Mouse (Mus musculus) common myeloid progenitor, adult 5-6 weeks (primary cell): ENCODE data around the gene Cpa1. TPM values are rescaled to one million over a fixed set of nuclear protein-coding genes. Genes with fewer than 3 reads are reported as not detected.

Experiments used
- ATAC-seq: replicated peaks from 2 replicates; pipeline ENCODE4 v1.8.0; 2016; ENCODE audit warnings: low read depth, mild to moderate bottlenecking, moderate TSS enrichment, inconsistent platforms; ENCODE audit not compliant: poor library complexity, severe bottlenecking
- total RNA-seq: library from RNA; stranded (forward); fragments of 200-1000, 187-1606 nt; gene quantifications from 2 replicates; pipeline ENCODE4 v1.2.3, GENCODE M21; 2017

Cpa1 gene
- total RNA-seq, 1 experiment from 2014 or later: not detected

- ATAC-seq: no peak
Measured at GRCm38 (mm10) chr6:30619606-30620005, 19.4 kb upstream of the Cpa1 start.

GRCm38 (mm10) chr6:30620591-30620990, 18.4 kb upstream of the Cpa1 start:
- ATAC-seq: no peak

GRCm38 (mm10) chr6:30620994-30621393, 18.0 kb upstream of the Cpa1 start:
- no peak for ATAC-seq

- ATAC-seq: no peak
Measured at GRCm38 (mm10) chr6:30621986-30622389, 17.0 kb upstream of the Cpa1 start.

- ATAC-seq: no peak
Measured at GRCm38 (mm10) chr6:30624763-30625162, 14.3 kb upstream of the Cpa1 start.

- ATAC-seq: no peak
Measured at GRCm38 (mm10) chr6:30628152-30628551, 10.9 kb upstream of the Cpa1 start.

- ATAC-seq: no peak
Measured at GRCm38 (mm10) chr6:30629989-30630388, 9.0 kb upstream of the Cpa1 start.

GRCm38 (mm10) chr6:30635361-30635862, 3.6 kb upstream of the Cpa1 start:
- ATAC-seq: no peak

- no peak for ATAC-seq
Measured at GRCm38 (mm10) chr6:30636186-30636842, 2.7 kb upstream of the Cpa1 start.

- ATAC-seq: no peak
Measured at GRCm38 (mm10) chr6:30643694-30644460, 4.9 kb downstream of the Cpa1 start.

GRCm38 (mm10) chr6:30644462-30644861, 5.4 kb downstream of the Cpa1 start:
- ATAC-seq: no peak

- no peak for ATAC-seq
Measured at GRCm38 (mm10) chr6:30645379-30645778, 6.4 kb downstream of the Cpa1 start.

- ATAC-seq: no peak
Measured at GRCm38 (mm10) chr6:30649651-30650296, 10.8 kb downstream of the Cpa1 start.

GRCm38 (mm10) chr6:30652425-30653188, 13.6 kb downstream of the Cpa1 start:
- no peak for ATAC-seq

- ATAC-seq: no peak
Measured at GRCm38 (mm10) chr6:30653518-30653917, 14.5 kb downstream of the Cpa1 start.

GRCm38 (mm10) chr6:30654402-30654859, 15.4 kb downstream of the Cpa1 start:
- no peak for ATAC-seq

- ATAC-seq: no peak
Measured at GRCm38 (mm10) chr6:30654932-30655331, 15.9 kb downstream of the Cpa1 start.

GRCm38 (mm10) chr6:30657279-30657678, 18.3 kb downstream of the Cpa1 start:
- no peak for ATAC-seq

- no peak for ATAC-seq
Measured at GRCm38 (mm10) chr6:30658619-30659018, 19.6 kb downstream of the Cpa1 start.

GRCm38 (mm10) chr6:30664776-30665175, 25.8 kb downstream of the Cpa1 start:
- ATAC-seq: no peak
